Mouse (Mus musculus): ENCODE data around the gene Gtf2f1.

Gtf2f1 gene

DNA sequence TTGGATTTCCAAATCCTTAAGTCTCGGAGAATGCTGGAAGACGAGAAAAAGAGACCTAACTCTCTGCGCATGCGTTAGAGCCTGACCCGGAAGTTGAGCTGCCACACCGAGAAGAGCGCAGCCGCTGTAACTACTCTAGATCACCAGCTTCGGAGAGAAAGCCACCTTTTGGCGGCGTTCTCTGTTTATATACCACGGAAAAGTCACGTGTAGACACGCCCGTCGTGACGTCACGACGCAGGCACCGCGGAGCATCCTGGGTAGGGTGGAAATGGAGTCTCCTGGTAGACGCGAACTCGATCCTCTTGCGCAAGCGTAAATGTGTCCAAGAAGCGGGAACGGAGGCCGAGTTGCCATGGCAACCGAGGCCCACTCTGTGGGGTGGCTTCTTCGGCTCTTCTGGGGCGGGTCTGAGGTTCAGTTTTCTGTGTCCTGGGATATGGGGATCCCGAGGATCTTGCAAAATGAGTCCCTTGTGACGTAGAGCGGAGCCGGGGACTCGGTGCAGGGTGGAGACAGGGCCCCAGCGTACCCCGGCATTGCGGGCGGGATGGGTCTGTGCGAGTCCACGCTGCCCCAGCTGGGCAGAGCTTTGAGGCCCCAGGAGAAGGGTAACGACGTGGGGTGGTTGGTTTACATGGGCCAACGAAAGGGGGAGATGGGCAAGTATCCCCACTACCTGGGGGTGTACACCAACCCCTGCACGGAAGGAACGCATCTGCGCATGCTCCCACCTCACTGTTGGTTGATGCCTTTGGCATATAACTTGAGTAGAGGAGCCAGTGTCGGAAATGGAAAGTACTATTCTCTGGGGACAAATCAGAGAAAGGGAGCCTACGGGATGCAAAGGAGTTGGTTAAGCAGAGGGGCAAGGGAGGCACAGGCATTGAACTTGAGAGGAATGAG lies at the start of gene Gtf2f1, which contains the start of gene Gm17949:
Gene Gtf2f1 (minus strand): TSS at position 53 of the 906 bp plus-strand sequence.
Gene Gm17949 (plus strand): TSS at position 234 of the 906 bp plus-strand sequence.
- DNase-seq (ENCODE audit: inconsistent age in 2 of 2, low spot score in 1 of 2), result peak; percentile 94 to 99

- DNase-seq (ENCODE audit: inconsistent age in 2 of 2, low spot score in 1 of 2), result peak; percentile 97 to 99
Observed at GRCm38 (mm10) chr17:57060231-57060801, 49.2 kb upstream of the Gtf2f1 start.

DNA sequence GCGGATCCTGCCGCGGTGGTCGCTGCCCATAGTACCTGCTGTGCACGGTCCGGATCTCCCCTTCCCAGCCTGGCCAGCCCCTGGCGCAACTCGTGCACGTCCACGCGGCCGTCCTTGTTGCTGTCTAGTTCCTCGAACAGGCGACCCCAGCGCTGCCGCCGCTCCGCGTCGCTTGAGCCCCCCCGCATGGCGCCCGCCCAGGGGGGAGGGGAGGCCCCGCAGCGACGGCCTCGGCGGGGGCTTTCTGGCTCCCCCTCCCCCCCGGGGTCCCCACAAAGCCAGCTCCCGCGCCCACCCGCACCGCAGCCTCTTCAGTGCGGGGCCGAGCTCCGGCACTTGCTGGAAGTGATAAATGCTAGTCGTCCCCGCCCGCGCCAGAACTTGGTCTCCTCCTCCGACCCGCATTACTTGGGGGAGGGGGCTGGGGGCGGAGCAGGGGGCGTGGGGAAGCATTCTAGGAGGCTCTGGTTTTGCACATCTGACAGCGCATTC lies 48.4 kb upstream of the Gtf2f1 start, which contains the start of gene Slc25a23:
Gene Slc25a23 (minus strand): TSS at position 378 of the 492 bp plus-strand sequence.
- peak; percentile 80 to 88 for DNase-seq (ENCODE audit: inconsistent age in 2 of 2, low spot score in 1 of 2)

DNA sequence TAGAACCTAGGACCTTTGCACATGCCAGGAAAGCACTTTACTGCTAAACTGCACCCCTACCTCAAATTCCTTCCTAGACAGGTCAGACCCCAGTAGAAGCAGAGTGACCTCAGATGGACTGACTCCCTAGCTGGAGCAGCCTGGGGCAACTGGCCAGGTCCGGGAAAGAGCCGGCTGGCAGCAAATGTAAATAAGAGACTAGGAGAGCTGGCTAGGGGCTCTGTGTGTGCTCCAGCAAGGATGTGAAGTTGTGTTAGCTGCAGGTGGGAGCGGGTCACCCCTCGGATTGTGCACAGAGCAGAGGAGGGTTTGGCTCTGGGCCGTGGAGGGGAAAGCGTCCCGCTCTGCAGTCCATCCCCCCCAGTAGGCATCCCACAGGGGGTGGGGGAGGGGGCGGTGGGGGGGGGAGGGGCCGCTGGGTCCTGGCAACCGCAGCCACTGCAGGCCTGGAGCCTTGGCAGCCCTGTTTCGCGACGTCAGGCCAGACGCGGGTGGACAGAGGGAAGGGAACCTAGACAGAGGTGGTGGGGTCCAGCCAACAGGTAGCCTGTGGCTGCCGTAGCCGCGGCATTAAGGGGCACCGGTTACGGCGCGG lies 47.9 kb upstream of the Gtf2f1 start, which contains the start of gene Crb3:
Gene Crb3 (plus strand): TSS at position 215 of the 595 bp plus-strand sequence.
- peak; percentile 52 to 70 for DNase-seq (ENCODE audit: inconsistent age in 2 of 2, low spot score in 1 of 2)

- DNase-seq (ENCODE audit: inconsistent age in 2 of 2, low spot score in 1 of 2), result no peak
Observed at GRCm38 (mm10) chr17:57056246-57056645, 45.2 kb upstream of the Gtf2f1 start.

GRCm38 (mm10) chr17:57051679-57052078 lies 40.6 kb upstream of the Gtf2f1 start:
- DNase-seq (ENCODE audit: inconsistent age in 2 of 2, low spot score in 1 of 2), result peak in 1 of 2 experiments; percentile 32

DNA sequence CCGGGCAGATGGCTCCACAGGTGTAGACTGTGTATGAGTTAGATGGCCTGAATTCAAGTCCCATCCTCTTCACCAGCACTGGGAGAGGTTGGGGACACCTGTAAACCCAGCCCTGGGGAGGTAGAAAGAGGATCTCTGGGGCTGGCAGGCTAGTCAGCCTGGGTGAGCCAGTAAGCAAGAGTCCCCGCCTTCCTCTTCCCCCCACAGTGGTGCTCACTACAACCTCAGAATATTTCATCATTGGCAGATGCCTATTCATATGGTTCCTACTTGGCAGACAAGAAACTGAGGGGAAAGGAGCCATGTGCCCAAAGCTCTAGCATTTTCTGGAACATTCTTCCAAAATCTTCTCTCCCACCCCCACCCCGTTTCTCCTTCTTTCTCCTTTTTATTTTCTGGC lies 37.7 kb upstream of the Gtf2f1 start:
- no peak for DNase-seq (ENCODE audit: inconsistent age in 2 of 2, low spot score in 1 of 2)

GRCm38 (mm10) chr17:57047406-57047805 lies 36.3 kb upstream of the Gtf2f1 start:
- DNase-seq (ENCODE audit: inconsistent age in 2 of 2, low spot score in 1 of 2), result peak in 1 of 2 experiments; percentile 22

- DNase-seq (ENCODE audit: inconsistent age in 2 of 2, low spot score in 1 of 2), result no peak
Observed at GRCm38 (mm10) chr17:57041554-57041953, 30.5 kb upstream of the Gtf2f1 start, which contains the start of gene Slc25a41. Gene Slc25a41, minus strand, starts transcription at chr17:57041654.

DNA sequence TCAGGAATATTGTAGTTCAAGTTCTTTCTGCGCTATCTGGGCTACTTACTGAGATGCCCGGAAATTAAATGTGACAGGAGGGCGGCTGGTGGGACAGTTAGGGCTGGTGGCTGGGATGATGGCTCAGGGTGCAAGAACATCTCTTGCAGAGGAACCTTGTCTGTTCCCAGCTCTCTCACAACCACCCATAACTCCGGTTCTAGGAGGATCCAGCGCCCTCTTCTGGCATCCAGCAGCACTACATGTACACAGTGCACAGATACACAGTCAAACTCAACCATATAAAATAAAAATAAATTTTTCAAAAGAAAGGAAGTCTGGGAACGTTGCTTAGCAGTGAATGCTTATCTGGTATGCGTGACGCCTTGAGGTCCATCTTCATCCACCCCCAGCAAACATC lies 27.9 kb upstream of the Gtf2f1 start:
- DNase-seq (ENCODE audit: inconsistent age in 2 of 2, low spot score in 1 of 2), result no peak

GRCm38 (mm10) chr17:57032854-57033253 lies 21.8 kb upstream of the Gtf2f1 start:
- DNase-seq (ENCODE audit: inconsistent age in 2 of 2, low spot score in 1 of 2), result peak in 1 of 2 experiments; percentile 46

DNA sequence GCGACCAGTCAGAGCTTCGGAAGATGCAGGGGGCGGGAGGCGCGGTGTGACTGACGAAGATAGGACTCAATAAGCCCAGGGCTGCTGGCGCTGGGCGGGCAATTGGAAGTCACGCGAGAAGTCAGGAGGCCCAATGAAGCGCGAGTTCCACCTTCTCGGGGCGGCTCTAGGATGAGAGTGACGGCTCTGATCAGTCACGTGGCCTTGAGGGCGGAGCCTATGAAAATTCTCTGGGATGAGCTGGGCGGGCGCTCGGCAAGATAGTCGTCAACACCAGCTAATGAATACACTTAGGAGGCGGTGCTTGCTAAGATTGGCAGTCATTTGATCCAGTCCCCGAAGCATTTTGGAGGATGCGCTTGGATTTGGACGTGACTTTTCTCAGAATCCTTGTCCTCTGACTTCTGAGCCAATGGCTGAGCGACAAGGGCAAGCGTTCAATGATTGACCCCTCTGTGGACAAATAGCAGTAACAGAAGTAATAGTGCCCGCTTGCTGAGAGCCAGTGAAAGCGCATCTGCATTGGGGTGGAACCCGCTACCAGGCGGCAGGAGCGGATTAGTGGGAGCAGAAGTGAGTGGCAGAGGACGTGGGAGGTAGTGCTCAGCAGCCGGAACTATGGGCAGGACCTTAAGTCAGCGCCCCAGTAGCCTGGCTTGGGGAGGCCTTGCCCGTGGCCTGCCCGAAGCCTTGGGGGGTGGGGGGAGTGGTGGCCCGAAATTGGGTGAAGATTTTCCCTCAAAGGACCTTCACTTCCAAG lies 20.8 kb upstream of the Gtf2f1 start:
- peak; percentile 100 for DNase-seq (ENCODE audit: inconsistent age in 2 of 2, low spot score in 1 of 2)

- peak in 1 of 2 experiments; percentile 66 for DNase-seq (ENCODE audit: inconsistent age in 2 of 2, low spot score in 1 of 2)
Observed at GRCm38 (mm10) chr17:57030931-57031660, 20.0 kb upstream of the Gtf2f1 start, which contains the start of gene Khsrp. Gene Khsrp, minus strand, starts transcription at chr17:57031522.

DNA sequence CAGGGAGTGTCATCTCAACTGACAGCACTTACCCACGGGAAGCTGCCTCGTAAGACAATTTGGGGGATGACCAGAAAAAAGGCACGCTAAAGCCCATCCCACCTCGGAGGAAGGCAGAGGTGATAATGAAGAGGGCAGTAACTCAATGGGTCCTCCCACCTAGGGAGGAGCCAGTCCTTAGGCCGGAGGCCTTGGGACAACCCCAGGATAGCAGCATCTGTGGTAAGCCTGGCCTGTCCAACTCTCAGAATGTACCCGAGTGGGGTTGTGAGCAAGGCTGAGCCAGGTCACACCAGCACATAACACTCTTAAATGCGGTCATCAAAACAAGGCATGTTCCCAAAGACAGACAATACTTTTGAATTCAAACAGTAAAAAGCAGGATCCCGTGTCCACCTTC lies 18.6 kb upstream of the Gtf2f1 start:
- peak; percentile 45 to 69 for DNase-seq (ENCODE audit: inconsistent age in 2 of 2, low spot score in 1 of 2)

DNA sequence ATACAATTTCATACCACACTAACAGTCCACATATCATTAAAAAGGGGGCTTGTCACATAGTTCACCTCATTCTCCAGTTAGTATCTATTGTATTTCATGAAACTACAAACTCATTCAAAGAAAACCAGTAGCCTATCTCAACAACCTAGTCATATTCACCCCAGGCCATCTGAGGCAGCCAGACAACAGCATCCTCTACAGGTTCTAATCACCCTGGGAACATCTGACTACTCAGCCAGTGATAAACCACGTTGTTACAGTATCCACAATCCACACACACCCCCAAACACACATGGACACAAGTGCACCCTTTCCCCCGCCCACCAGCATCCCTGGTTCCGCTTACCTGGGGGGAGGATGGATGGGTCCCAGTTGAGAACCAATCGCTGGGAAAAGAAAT lies 16.4 kb upstream of the Gtf2f1 start:
- DNase-seq (ENCODE audit: inconsistent age in 2 of 2, low spot score in 1 of 2), result no peak

DNA sequence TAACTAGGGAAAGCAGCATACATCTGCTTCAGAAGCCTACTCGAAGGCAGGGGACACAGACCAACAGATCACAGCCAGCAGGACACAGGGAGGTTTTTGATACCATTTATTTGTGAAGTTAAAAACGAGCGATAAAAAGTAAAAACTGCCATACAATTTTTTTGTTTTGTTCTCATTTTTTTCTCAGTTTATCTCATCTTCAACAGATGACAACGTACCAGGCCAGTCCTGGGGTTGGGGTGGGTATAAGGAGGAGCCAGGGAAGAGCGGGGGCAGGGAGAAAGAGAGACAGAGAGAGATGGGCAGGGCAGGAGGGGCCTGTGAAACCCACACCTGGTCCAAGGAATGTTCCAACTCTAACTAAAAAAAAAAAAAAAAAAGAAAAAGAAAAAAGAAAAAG lies 9.9 kb upstream of the Gtf2f1 start:
- DNase-seq (ENCODE audit: inconsistent age in 2 of 2, low spot score in 1 of 2), result no peak

GRCm38 (mm10) chr17:57019693-57020092 lies 8.6 kb upstream of the Gtf2f1 start:
- DNase-seq (ENCODE audit: inconsistent age in 2 of 2, low spot score in 1 of 2), result no peak

- peak in 1 of 2 experiments; percentile 60 for DNase-seq (ENCODE audit: inconsistent age in 2 of 2, low spot score in 1 of 2)
Observed at GRCm38 (mm10) chr17:57012245-57012795, 1.2 kb upstream of the Gtf2f1 start.

- DNase-seq (ENCODE audit: inconsistent age in 2 of 2, low spot score in 1 of 2), result no peak
Observed at GRCm38 (mm10) chr17:57010911-57011235, 215 bp downstream of the Gtf2f1 start.
